In the genomic region with DNA sequence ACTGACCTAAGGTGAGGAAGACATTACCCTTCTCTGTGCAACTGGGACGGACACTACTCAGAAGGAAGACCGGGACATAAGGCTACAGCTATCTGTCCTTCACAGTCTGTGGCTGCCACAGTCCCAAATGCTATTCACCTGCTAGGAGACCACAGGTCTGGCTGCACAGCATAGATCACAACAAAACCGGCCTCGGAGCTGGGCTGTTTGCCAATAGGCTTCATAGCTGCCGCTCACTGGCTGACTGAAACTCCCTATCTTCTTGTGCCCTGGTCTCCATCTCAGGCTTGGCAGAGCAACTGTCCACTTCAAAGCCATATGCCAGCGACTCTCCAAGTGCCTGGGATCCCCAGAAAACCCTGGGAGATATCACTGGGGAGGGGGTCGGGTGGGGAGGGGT, we compare ENCODE assay signal across 10 mouse cellular contexts. TPM values are rescaled to one million over a fixed set of nuclear protein-coding genes. Genes with fewer than 3 reads are reported as not detected.
DNase-seq lines count a peak whose midpoint lies in the region; ATAC-seq lines count a peak whose summit lies in the region.
"Had no signal": no experiment of that assay in that cellular context is flagged by ENCODE, and none has a peak within 500 bp of the region (broad histone marks: within the 10 kb centered on the region; RNA-seq: fewer than 3 reads in every experiment).

No protein-coding gene starts in this region.

- DNase-seq in cerebellum, postnatal 14 days, result peak; percentile 83 to 86
- no peak for DNase-seq in cerebellum, adult 11 months
- peak; percentile 68 for DNase-seq in left cerebral cortex, postnatal 4 days
- DNase-seq in left cerebral cortex, adult 11 months (ENCODE audit: low spot score), result no peak
- DNase-seq in heart, postnatal 14 days, result peak; percentile 60 to 69
- DNase-seq in layer of hippocampus, postnatal 14 days (ENCODE audit: low spot score in 2 of 2), result no peak
- no peak for DNase-seq in layer of hippocampus, adult 11-12 months (ENCODE audit: low spot score)
- DNase-seq: liver, embryonic 13.5 days had no signal

- ATAC-seq in erythroblast, adult 5-6 weeks (replicated peaks; ENCODE audit: low FRiP score, poor library complexity, severe bottlenecking), result peak; percentile 82

- intact Hi-C loops in left cerebral cortex, postnatal 4 days (cut with DNase I), result no loop called here
- intact Hi-C loops in heart, postnatal 14 days (cut with DNase I), result no loop called here

RNA-seq across cellular contexts. Expression of a gene that starts 23.7 kb away (rescaled TPM):
- 10 to 100 TPM; 10.4 to 12.8 TPM for total RNA-seq in left cerebral cortex, postnatal 4 days (2021)
- 54.0 and 65.0 TPM in 2 replicates for total RNA-seq in erythroblast, adult 5-6 weeks (2015; ENCODE audit: low replicate concordance)
- total RNA-seq in erythroblast, adult 5-6 weeks (2017; ENCODE audit: low replicate concordance), result 178 and 194 TPM in 2 replicates
- total RNA-seq in heart, postnatal 14 days (2021), result 10 to 100 TPM; 19.0 to 20.0 TPM
- 10 to 100 TPM in 1 of 2 experiments, 1 to 10 TPM in 1; 9.2 to 12.5 TPM for total RNA-seq in layer of hippocampus, postnatal 14 days (2021)
- total RNA-seq: neutrophil, adult 5-6 weeks had no signal

Comparison
In these comparisons a context has a peak if more than half of its experiments do, and no peak if none do; other contexts are left out.
1. DNase-seq: peak in cerebellum, postnatal 14 days (2 of 2), left cerebral cortex, postnatal 4 days (single experiment) and heart, postnatal 14 days (2 of 2); none in cerebellum, adult 11 months (single experiment), left cerebral cortex, adult 11 months (single experiment), layer of hippocampus, postnatal 14 days (0 of 2) and layer of hippocampus, adult 11-12 months (single experiment).